Mouse (Mus musculus): Measurements from ENCODE around the gene Oaz2.
A peak's percentile ranks its signal among the peaks of the same experiment; 100 is the strongest.
"Not testable (repeated sequence)": the region's sequence is repeated elsewhere in the genome, so short reads cannot be mapped to it uniquely, and the experiment has no call there.

Oaz2 gene

GRCm38 (mm10) chr9:65651957-65652356, 15.8 kb upstream of the Oaz2 start:
- DNase-seq (ENCODE audit: low spot score), result not testable (repeated sequence)

- DNase-seq (ENCODE audit: low spot score), result no peak
These were observed 14.1 kb upstream of the Oaz2 start for GRCm38 (mm10) chr9:65653741-65654140.

DNA sequence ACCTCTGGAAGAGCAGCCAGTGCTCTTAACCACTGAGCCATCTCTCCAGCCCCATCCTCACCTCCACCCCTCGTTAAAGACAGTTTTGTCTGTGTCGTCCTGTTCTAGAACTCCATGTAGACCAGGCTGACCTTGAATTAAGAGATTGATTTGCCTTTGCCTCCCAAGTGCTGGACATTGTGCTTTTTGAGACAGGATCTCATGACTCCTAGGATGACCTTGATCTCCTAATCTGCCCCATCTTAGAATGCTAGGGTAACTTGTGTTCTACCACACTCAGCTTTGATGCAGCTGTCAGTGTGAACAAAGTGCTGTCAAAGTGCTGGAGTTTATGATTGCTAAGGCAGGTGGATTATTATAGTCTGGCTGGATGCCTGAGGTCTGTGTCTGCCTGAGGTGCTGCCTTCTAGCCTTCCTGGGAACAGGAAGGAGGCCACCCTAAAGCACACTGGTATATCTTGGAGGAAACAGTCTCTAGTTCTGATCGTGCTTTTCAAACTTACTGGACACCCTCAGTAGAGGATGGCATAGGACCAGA, 13.0 kb upstream of the Oaz2 start:
- no peak for DNase-seq (ENCODE audit: low spot score)

GRCm38 (mm10) chr9:65655540-65655939, 12.3 kb upstream of the Oaz2 start:
- no peak for DNase-seq (ENCODE audit: low spot score)

- no peak for DNase-seq (ENCODE audit: low spot score)
These were observed 10.6 kb upstream of the Oaz2 start for GRCm38 (mm10) chr9:65657218-65657617.

- no peak for DNase-seq (ENCODE audit: low spot score)
These were observed 6.8 kb upstream of the Oaz2 start for GRCm38 (mm10) chr9:65661029-65661428.

DNA sequence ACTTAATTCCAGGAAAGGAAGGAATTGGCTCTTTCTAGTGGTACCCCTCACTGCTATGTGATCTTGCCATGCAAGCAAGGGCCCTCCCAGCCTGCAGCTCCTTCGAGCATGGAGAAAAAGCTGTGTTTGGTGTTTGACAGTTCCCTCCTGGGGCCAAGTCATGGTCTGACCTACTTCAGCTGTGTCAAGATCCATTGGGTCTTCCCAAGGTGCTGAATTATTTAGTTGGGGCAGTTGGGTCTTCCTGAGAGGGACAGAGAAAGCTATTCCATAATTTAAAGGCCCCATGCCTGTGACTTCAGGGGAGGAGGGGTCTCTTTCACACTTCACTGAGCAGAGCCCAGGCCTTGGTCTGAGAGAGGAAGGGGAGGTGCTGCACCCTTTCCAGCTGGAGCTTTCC, 6.3 kb upstream of the Oaz2 start:
- DNase-seq (ENCODE audit: low spot score), result no peak

DNA sequence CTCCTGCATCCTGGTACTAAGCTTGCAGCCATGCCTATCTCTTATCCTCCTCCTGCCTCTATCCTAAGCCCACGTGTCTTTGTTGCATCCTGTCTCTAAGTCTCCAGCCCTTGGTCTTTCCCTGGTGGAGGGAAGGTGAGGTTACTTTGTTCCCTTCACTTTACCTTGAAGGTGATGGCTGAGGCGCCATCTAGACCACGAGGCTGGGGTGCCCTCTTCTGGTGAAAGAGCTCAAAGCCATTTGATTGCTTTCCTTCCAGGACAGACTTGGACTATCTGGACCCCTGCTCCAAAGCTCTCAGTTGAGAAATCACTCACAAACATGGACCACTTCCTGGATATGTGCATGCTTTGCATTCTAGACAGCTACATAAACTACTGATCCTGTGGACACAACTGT, 3.6 kb upstream of the Oaz2 start:
- peak; percentile 64 for DNase-seq (ENCODE audit: low spot score)

GRCm38 (mm10) chr9:65666042-65666441, 1.8 kb upstream of the Oaz2 start:
- DNase-seq (ENCODE audit: low spot score), result peak; percentile 54

DNA sequence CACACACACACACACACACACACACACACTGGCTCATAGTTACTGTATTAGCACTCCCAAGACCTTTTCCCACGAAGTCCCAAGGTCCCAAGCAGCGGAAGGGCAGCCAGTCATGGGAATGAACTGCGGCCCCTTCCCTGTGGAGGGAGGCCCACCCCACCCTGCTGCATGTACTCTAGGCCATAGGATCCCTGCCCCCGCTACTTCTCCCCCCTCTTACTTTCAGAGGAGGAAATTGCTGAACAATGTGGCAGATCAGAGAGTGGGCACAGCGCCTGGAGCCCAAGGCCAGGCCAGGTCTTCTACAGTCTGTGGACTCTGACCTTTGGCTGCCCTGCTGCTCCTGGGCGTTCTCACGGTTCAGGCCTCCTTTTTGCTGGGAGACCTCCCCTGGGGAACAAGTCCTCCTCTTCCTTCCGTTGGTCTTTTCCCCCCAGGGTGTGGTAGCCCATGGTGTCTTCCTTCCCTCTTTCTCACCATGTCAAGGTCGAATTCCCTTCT, 3.7 kb downstream of the Oaz2 start:
- no peak for DNase-seq (ENCODE audit: low spot score)

DNA sequence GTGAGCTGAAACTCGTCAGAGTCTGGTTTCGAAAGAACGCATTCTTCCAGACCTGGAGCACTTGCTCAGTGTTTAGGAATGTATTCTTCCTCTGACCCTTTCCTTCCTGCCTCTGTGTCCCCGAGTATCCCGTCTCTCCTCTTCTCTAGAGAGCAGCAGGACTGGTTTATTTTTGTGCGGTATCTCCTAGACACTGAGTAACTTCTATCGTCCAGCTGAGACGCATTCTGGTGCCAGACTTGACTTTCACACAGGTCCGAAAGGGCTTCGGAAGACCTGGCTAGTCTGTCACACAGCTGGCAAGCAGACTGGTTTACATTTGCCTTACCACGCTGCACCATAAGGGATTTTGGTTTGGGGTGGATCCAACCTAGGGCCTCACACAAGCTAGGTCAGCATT, 5.2 kb downstream of the Oaz2 start:
- no peak for DNase-seq (ENCODE audit: low spot score)

DNA sequence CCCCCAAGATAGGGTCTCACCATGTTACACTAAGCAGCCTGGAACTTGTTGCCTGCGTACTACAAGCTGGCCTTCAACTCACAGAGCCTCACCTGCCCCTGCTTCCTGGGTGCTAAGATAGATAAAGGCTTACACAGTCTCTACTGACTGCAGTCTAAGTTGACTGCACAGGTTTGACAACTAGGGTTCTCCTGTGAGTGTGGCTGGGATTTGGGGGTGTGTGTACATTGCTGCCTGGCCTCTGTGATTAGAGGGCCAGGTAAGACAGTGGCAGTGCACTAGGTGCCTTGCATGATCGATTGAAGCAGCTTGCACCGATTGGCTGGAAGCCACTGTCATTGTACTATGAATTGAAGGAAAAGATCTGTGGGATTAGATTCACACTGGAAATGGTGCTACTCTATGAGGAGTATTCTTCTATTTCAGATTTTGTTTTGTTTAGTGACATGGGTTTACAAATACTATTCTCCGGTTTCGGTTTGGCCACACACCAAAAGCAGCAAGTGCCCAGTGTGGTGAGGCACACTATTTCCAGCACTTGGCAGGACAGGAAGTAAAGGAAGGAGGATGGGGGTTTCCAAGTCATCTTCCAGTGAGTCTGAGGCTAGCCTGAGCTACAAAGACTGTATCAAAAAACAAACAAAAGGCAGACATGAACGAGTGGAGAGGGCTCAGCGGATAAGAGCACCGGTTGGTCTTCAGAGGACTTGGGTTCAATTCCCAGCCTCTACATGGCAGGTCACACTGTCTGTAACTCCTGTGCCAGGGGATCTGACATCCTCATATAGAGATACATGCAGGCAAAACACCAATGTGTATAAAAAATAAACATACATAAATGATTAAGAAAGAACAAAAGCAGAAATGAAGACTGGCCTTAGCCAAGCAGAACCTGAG, 7.9 kb downstream of the Oaz2 start:
- DNase-seq (ENCODE audit: low spot score), result no peak

- DNase-seq (ENCODE audit: low spot score), result peak; percentile 96
These were observed 8.7 kb downstream of the Oaz2 start for GRCm38 (mm10) chr9:65676358-65677118.

GRCm38 (mm10) chr9:65677119-65677462, 9.3 kb downstream of the Oaz2 start:
- no peak for DNase-seq (ENCODE audit: low spot score)

DNA sequence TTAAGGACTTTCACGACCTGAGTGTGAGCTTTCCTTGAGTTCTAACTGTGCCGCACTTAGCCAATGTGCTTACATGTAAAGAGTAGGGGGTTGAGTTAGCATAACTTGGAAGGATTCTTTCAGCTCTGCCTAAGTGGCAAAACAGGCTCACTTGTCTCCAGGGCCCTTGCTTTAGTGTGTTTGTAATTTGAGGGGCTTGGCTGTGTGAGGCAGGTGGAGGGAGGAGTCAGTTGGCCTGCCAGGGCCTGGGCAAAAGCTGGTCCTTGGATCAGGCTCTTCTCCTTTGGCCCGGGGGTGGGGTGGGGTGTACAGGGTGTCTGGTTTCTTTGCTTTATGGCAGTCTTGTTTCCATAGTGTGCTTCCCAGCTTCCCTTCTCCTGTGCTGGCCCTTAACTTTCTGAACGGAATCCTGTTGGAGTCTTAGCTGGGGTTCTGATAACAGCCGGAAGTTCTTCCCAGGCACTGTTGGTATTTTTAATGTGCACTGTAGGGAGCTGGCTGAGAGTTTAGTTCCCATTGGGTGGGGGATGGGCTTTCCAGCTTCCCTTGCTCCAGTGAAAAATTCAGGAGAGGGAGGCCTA, 11.5 kb downstream of the Oaz2 start:
- DNase-seq (ENCODE audit: low spot score), result no peak

GRCm38 (mm10) chr9:65680938-65681633, 13.3 kb downstream of the Oaz2 start:
- DNase-seq (ENCODE audit: low spot score), result no peak

DNA sequence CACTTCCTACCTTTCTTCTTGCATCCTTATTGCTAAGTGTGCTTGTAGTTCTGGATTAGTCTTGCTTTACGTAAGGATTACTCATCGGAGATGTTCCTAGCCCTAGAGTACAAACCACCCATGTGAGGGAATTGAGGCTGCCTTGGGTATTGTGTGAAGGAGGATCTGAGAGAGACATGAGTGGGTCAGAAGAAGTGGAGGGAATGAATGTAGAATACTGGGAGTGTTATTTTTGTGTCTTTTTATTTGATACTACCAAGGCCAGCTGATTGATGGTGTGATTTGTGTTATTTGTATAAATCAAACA, 13.8 kb downstream of the Oaz2 start:
- DNase-seq (ENCODE audit: low spot score), result no peak

- no peak for DNase-seq (ENCODE audit: low spot score)
These were observed 14.4 kb downstream of the Oaz2 start for GRCm38 (mm10) chr9:65682183-65682582.

DNA sequence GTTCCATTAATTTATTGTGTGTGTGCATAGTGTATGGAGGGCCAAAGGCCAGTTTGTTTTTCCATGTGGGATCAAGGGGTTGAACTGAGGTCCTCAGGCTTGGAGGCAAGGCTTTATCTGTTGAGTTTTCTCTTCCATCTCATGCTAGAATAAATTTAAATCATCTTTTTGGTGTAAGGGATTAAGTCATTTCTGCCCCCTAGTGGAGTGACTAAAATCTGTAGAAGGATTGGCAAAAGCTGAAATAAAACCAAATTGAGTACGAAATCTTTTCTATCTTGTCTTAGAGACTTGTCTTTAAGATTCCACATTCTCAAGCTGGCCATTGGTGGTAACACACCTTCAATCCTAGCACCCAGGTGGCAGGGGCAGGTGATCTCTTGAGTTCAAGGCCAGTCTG, 15.2 kb downstream of the Oaz2 start:
- DNase-seq (ENCODE audit: low spot score), result no peak

DNA sequence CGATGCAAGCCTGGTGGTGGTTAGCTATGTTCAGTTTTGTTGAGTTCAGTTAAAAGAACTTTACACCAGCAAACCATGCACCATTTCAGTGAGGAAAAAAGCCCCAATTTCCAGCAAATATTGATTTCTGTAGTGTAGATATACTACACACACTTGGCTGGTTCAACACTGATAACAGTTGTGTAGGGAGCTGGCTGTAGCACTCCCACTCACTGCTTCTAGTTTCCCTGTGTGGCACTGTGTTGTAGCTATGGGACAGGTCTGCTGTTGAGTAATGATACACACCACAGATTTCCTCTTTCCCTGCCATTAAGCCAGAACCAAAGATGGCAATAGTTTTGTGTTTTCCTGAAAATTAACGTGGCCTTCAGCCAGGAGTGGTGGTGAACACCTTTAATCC, 16.9 kb downstream of the Oaz2 start:
- DNase-seq (ENCODE audit: low spot score), result no peak

GRCm38 (mm10) chr9:65689869-65690268, 22.1 kb downstream of the Oaz2 start:
- not testable (repeated sequence) for DNase-seq (ENCODE audit: low spot score)

DNA sequence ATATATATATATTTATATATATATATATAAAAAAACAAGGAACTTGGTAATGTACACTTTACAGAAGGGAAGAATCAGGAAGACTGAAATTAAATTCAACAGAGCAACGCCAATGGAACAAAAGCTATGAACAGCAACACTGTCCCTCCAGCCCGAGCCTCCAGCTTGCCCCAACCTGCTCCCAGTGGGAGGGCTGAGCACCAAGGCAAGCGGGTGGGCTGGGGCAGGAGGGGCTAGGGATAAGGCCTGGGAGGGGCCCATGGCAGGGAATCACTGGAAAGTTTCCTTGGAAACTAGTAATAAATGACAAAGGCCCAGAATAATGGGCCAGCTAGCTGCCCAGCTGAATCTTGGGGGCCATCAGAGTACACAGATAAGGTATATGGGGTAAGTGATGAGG, 24.7 kb downstream of the Oaz2 start:
- DNase-seq (ENCODE audit: low spot score), result no peak

Data from layer of hippocampus, adult 11-12 months (tissue).